Mouse (Mus musculus) kidney, adult 2 months (tissue): Measurements from ENCODE around the gene Slit3. TPM values are rescaled to one million over a fixed set of nuclear protein-coding genes. Genes with fewer than 3 reads are reported as not detected.

Experiments
- DNase-seq: peaks from one replicate; pipeline ENCODE4 v3.0.0; 2021
- H3K27ac ChIP-seq: fragments of 200-500 bp; 2 replicates; pipeline ENCODE4 v1.5.1; 2012; ENCODE audit warnings: low read depth, low read length, control low read depth, inconsistent platforms; ENCODE audit not compliant: insufficient read depth
- H3K27me3 ChIP-seq: fragments of 200-500 bp; replicated peaks from 2 replicates; pipeline ENCODE4 v1.6.1; 2012; ENCODE audit warnings: mild to moderate bottlenecking, moderate library complexity, low read length, inconsistent platforms; ENCODE audit not compliant: control insufficient read depth, insufficient read depth
- H3K36me3 ChIP-seq: fragments of 200-500 bp; 2 replicates; pipeline ENCODE4 v1.6.1; 2012; ENCODE audit warnings: mild to moderate bottlenecking, moderate library complexity, low read length, inconsistent platforms; ENCODE audit not compliant: control insufficient read depth, insufficient read depth
- H3K4me1 ChIP-seq: fragments of 200-500 bp; 2 replicates; pipeline ENCODE4 v1.6.1; 2011; ENCODE audit warnings: low read length; ENCODE audit not compliant: control insufficient read depth, insufficient read depth
- H3K4me3 ChIP-seq: fragments of 200-500 bp; 2 replicates; pipeline ENCODE4 v1.5.1; 2011; ENCODE audit warnings: mild to moderate bottlenecking, low read depth, low read length, control low read depth; ENCODE audit not compliant: insufficient read depth
- CTCF ChIP-seq: fragments of 200-500 bp; conservative IDR thresholded peaks from 2 replicates; pipeline ENCODE4 v1.5.1; 2011; ENCODE audit warnings: low read depth, mild to moderate bottlenecking, control low read depth, low read length, moderate library complexity, mixed read lengths; ENCODE audit not compliant: insufficient read depth, insufficient read length
- POLR2A ChIP-seq: fragments of 200-500 bp; IDR thresholded peaks from one replicate; pipeline ENCODE4 v1.6.1; 2011; ENCODE audit warnings: low read depth, low read length, control low read depth
- WGBS: fragments of 180-500 bp; shearing (Covaris S2); methylation state at CpG from one replicate; pipeline ENCODE4 v1.1.7; 2018; 5-methylcytosine and 5-hydroxymethylcytosine counted together
- polyA plus RNA-seq: library from polyadenylated mRNA; depleted of rRNA; stranded (reverse); fragments of >200 nt; gene quantifications from 2 replicates; pipeline ENCODE4 v1.2.3, GENCODE M21; 2012

Gene Slit3
- polyA plus RNA-seq, 1 experiment = 8.4 TPM

GRCm38 (mm10) chr11:35246623-35247022 is 125.6 kb downstream of the Slit3 start:
- DNase-seq = no peak
- no peaks in the 10 kb centered on the region for H3K27me3 ChIP-seq
- H3K36me3 ChIP-seq = no peaks in the 10 kb centered on the region
- TF ChIP-seq CTCF = no peak
- no peak for TF ChIP-seq POLR2A
- WGBS = 86% methylated on average over 3 of the region's 3 CpGs
- no peak overlapping the region for H3K27ac ChIP-seq
- no peaks in the 10 kb centered on the region for H3K4me1 ChIP-seq
- no peak overlapping the region for H3K4me3 ChIP-seq

DNA sequence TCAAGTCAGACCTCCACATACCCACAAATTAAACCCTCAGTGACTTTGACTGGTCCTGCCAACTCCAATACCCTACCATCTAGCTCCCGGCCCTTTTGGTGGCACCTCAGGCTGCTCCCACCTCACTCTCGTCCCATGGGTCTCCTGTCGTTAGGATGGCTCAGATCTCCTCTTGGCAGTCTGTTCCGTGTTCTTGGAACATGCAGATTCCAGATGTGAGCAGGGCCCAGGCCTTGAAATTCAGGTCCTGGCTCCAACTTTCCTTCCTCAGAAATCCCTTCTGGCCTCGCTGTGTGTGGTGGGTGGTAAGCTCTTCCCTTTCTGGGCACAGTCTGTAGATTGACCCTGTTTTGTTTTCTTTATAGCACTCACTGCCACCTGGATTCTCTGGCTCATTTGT is 127.1 kb downstream of the Slit3 start:
- H3K36me3 ChIP-seq = no peaks in the 10 kb centered on the region
- TF ChIP-seq CTCF (no peak), POLR2A (no peak)
- H3K4me3 ChIP-seq = no peak overlapping the region
- no peaks in the 10 kb centered on the region for H3K27me3 ChIP-seq
- DNase-seq = no peak
- H3K27ac ChIP-seq = no peak overlapping the region
- WGBS = 86% methylated on average over 5 of the region's 5 CpGs
- H3K4me1 ChIP-seq = no peaks in the 10 kb centered on the region

DNA sequence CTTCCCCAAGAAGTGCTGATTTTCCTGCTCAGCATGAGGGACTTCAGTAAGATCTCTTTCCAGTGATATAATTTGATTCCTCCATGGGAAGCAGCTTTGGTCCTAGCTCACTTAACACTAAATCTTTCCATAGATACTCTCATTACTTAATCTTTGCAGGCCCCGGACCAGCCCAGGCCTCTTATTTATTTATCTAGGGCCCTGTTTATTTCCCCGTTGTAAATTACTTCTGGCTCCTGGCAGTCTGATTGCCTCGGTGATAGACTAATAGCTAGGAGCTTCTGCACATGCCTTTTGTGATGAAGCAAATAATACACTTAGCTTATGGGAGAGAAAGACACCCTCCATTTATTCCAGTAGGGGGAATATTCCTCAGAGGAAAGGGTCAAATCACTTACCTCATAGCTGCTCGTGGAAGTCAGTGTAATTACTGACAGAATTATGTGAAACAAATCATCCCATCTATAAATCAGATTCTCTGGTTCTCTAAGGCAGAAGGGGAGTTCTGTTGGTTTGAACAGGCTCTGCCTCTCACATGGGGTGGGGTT is 129.9 kb downstream of the Slit3 start:
- no peak overlapping the region for H3K27ac ChIP-seq
- no peak for DNase-seq
- TF ChIP-seq CTCF (no peak), POLR2A (no peak)
- H3K4me1 ChIP-seq = no peaks in the 10 kb centered on the region
- WGBS = 51% methylated on average over 4 of the region's 4 CpGs
- H3K36me3 ChIP-seq = no peaks in the 10 kb centered on the region
- no peak overlapping the region for H3K4me3 ChIP-seq
- H3K27me3 ChIP-seq = no peaks in the 10 kb centered on the region

DNA sequence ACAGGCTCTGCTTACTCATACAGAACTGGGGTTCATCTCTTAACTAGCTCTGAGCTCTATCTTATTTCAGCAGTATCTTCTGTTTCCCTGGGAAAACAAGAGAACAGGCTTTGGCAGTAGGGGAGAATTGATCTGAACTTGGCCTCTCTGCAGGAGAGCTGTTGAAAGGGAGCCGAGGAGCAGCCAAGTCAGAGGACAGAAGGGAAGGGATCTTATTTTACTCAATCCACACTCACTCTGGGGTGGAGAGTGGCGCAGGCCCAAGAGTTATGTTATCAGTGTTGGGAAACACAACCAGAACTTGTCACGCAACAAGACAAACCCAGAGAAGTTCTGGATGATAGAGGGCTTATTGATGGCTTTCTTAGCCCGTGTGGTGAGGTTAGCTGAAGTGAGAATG is 130.9 kb downstream of the Slit3 start:
- Histone ChIP-seq H3K4me1 (no peaks in the 10 kb centered on the region), H3K4me3 (no peak overlapping the region), H3K36me3 (no peaks in the 10 kb centered on the region), H3K27ac (no peak overlapping the region), H3K27me3 (no peaks in the 10 kb centered on the region)
- TF ChIP-seq POLR2A (no peak), CTCF (no peak)
- DNase-seq = no peak
- 87% methylated on average over 4 of the region's 4 CpGs for WGBS

GRCm38 (mm10) chr11:35257351-35257750 is 136.3 kb downstream of the Slit3 start:
- no peak for TF ChIP-seq CTCF
- no peak for TF ChIP-seq POLR2A
- no peak for DNase-seq
- WGBS = 67% methylated on average over 6 of the region's 6 CpGs

DNA sequence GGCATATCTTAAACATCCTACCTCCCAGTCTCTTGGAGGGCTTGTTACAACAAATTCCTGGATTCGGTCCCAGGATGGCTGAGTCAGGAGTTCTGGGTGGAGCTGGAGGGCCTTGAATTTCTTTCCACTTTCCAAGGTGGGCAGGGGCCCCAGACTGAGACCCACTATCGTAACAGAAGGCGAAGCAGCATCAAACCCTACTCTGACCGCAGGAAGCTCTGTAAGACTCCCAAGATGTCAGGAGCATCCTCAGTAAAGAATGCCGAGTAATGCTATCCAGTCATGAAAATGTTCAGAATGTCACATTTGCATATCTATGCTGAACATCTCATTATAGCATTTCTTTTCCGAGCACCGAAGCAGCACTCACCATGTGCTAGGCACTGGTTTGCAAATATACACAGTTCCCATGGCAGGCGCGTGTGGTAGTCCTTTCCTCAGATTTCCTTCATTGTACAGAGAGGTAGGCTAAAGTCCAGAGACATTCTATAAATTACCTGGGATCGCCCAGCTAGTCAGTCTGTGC is 140.6 kb downstream of the Slit3 start:
- 78% methylated on average over 10 of the region's 10 CpGs for WGBS
- TF ChIP-seq POLR2A (no peak), CTCF (no peak)
- Histone ChIP-seq H3K4me3 (no peak overlapping the region), H3K36me3 (no peaks in the 10 kb centered on the region), H3K27ac (no peak overlapping the region), H3K4me1 (no peaks in the 10 kb centered on the region), H3K27me3 (no peaks in the 10 kb centered on the region)
- no peak for DNase-seq

More at GRCm38 (mm10) chr11:35257351-35257750, 136.3 kb downstream of the Slit3 start:
- H3K27ac ChIP-seq = no peak overlapping the region
- no peak overlapping the region for H3K4me3 ChIP-seq
- no peaks in the 10 kb centered on the region for H3K36me3 ChIP-seq
- no peaks in the 10 kb centered on the region for H3K27me3 ChIP-seq
- no peaks in the 10 kb centered on the region for H3K4me1 ChIP-seq

- H3K4me1 ChIP-seq = no peaks in the 10 kb centered on the region
- 50% methylated on average over 12 of the region's 12 CpGs for WGBS
- H3K27me3 ChIP-seq = no peaks in the 10 kb centered on the region
- TF ChIP-seq POLR2A (no peak), CTCF (no peak)
- no peak overlapping the region for H3K27ac ChIP-seq
- no peak for DNase-seq
- H3K4me3 ChIP-seq = no peak overlapping the region
- no peaks in the 10 kb centered on the region for H3K36me3 ChIP-seq
Observed at GRCm38 (mm10) chr11:35262289-35262941, 141.4 kb downstream of the Slit3 start.
